Mouse (Mus musculus) hindbrain, postnatal 0 days (tissue): ENCODE results near the gene Atp5d. TPM values are rescaled to one million over a fixed set of nuclear protein-coding genes. Genes with fewer than 3 reads are reported as not detected.

Source experiments
- ATAC-seq: fragments of 200-750 bp; cut with Nextera tagmentation; 2 replicates; pipeline ENCODE4 v1.8.0; 2017; ENCODE audit warnings: mild to moderate bottlenecking, moderate TSS enrichment, moderate library complexity
- DNase-seq: peaks from one replicate; pipeline ENCODE4 v3.0.0-alpha.2; 2015; ENCODE audit warnings: low spot score
- H3K27ac ChIP-seq: fragments of 300-500 bp; sonication (generic); 2 replicates; pipeline ENCODE4 v1.5.1; 2014; ENCODE audit warnings: mild to moderate bottlenecking
- H3K27me3 ChIP-seq: fragments of 300-500 bp; sonication (generic); 2 replicates; pipeline ENCODE4 v1.6.1; 2014; ENCODE audit warnings: low read length, mixed read lengths; ENCODE audit not compliant: insufficient read depth
- H3K36me3 ChIP-seq: fragments of 300-500 bp; sonication (generic); 2 replicates; pipeline ENCODE4 v1.6.1; 2014; ENCODE audit warnings: low read length, mixed read lengths; ENCODE audit not compliant: insufficient read depth
- H3K4me1 ChIP-seq: fragments of 300-500 bp; sonication (generic); 2 replicates; pipeline ENCODE4 v1.6.1; 2014; ENCODE audit warnings: antibody characterized with exemption, low read length, mixed read lengths; ENCODE audit not compliant: insufficient read depth
- H3K4me2 ChIP-seq: fragments of 300-500 bp; sonication (generic); 2 replicates; pipeline ENCODE4 v1.6.1; 2014; ENCODE audit warnings: low read depth, mild to moderate bottlenecking, low read length, moderate library complexity, mixed read lengths
- H3K4me3 ChIP-seq: fragments of 300-500 bp; sonication (generic); 2 replicates; pipeline ENCODE4 v1.5.1; 2014; ENCODE audit warnings: low read length
- H3K9ac ChIP-seq: fragments of 300-500 bp; sonication (generic); replicated peaks from 2 replicates; pipeline ENCODE4 v1.6.1; 2014; ENCODE audit warnings: mild to moderate bottlenecking, low read length, moderate library complexity, mixed read lengths
- H3K9me3 ChIP-seq: fragments of 300-500 bp; sonication (generic); 2 replicates; pipeline ENCODE4 v1.6.1; 2016; ENCODE audit warnings: low read length, mixed read lengths
- CTCF ChIP-seq: IDR thresholded peaks from 2 replicates; pipeline ENCODE4 v1.5.1; 2016; ENCODE audit warnings: antibody characterized with exemption, control low read depth, low read depth
- WGBS: fragments of 180-500 bp; shearing (Covaris S2); extraction: QIAGEN DNeasy Blood & Tissue Kit; methylation state at CpG from one replicate; pipeline ENCODE4 v1.1.7; 2014; 5-methylcytosine and 5-hydroxymethylcytosine counted together
- polyA plus RNA-seq: library from polyadenylated mRNA; unstranded; fragments of >200 nt; fragmentation: Nextera tagmentation; extraction: Ambion mirVana; gene quantifications from 2 replicates; pipeline ENCODE4 v1.2.1, GENCODE M21; 2015
- total RNA-seq: library from RNA; depleted of rRNA; stranded (reverse); fragments of >200 nt; gene quantifications from 2 replicates; pipeline ENCODE4 v1.2.3, GENCODE M21; 2014

The Atp5d gene
- total and polyA plus RNA-seq, 2 experiments from 2014 or later = 303 to 736 TPM

- peak overlapping the region; percentile 97 for H3K4me3 ChIP-seq
- DNase-seq = peak; percentile 72
- peaks cover 34% of the 10 kb centered on the region for H3K36me3 ChIP-seq
- H3K9ac ChIP-seq = peak overlapping the region; percentile 99
- no peaks in the 10 kb centered on the region for H3K27me3 ChIP-seq
- peaks cover 19% of the 10 kb centered on the region; the same call in 1 of the 2 replicates for H3K4me1 ChIP-seq
- H3K27ac ChIP-seq = peak overlapping the region; percentile 96
- H3K9me3 ChIP-seq = no peaks in the 10 kb centered on the region
- ATAC-seq = no peak
- TF ChIP-seq CTCF = no peak
- WGBS = under 1% methylated on average over 25 of the region's 26 CpGs
- H3K4me2 ChIP-seq = peak overlapping the region; percentile 89
Observed at GRCm38 (mm10) chr10:80151211-80152034, 13.0 kb downstream of the Atp5d start.

GRCm38 (mm10) chr10:80152071-80152872, 13.8 kb downstream of the Atp5d start:
- no peaks in the 10 kb centered on the region for H3K9me3 ChIP-seq
- H3K9ac ChIP-seq = peak overlapping the region; percentile 99
- TF ChIP-seq CTCF = no peak
- no peak for ATAC-seq
- H3K4me1 ChIP-seq = peaks cover 19% of the 10 kb centered on the region; the same call in 1 of the 2 replicates
- peak overlapping the region; percentile 97 for H3K4me3 ChIP-seq
- no peaks in the 10 kb centered on the region for H3K27me3 ChIP-seq
- peak; percentile 62 for DNase-seq
- 2% methylated on average over 15 of the region's 15 CpGs for WGBS
- H3K4me2 ChIP-seq = peak overlapping the region; percentile 89
- H3K36me3 ChIP-seq = peaks cover 40% of the 10 kb centered on the region
- H3K27ac ChIP-seq = peak overlapping the region; percentile 96

GRCm38 (mm10) chr10:80152873-80153260, 14.4 kb downstream of the Atp5d start:
- H3K36me3 ChIP-seq = peaks cover 40% of the 10 kb centered on the region
- peaks cover 19% of the 10 kb centered on the region; the same call in 1 of the 2 replicates for H3K4me1 ChIP-seq
- H3K27me3 ChIP-seq = no peaks in the 10 kb centered on the region
- ATAC-seq (no peak), DNase-seq (no peak)
- H3K4me3 ChIP-seq = peak overlapping the region; percentile 97
- H3K9ac ChIP-seq = peak overlapping the region; percentile 99
- H3K9me3 ChIP-seq = no peaks in the 10 kb centered on the region
- no peak for TF ChIP-seq CTCF
- WGBS = 40% methylated on average over 3 of the region's 3 CpGs
- H3K4me2 ChIP-seq = peak overlapping the region; percentile 89
- peak overlapping the region; percentile 96 for H3K27ac ChIP-seq

- Histone ChIP-seq H3K27ac (peak overlapping the region; percentile 96; the same call in 1 of the 2 replicates), H3K27me3 (no peaks in the 10 kb centered on the region), H3K4me1 (peaks cover 19% of the 10 kb centered on the region; the same call in 1 of the 2 replicates), H3K9me3 (no peaks in the 10 kb centered on the region), H3K4me3 (no peak overlapping the region), H3K9ac (peak overlapping the region; percentile 99; the same call in 1 of the 2 replicates), H3K4me2 (peak overlapping the region; percentile 89), H3K36me3 (peaks cover 40% of the 10 kb centered on the region)
- 80% methylated on average over 19 of the region's 19 CpGs for whole genome bisulfite sequencing
- ATAC-seq = no peak
- no peak for TF ChIP-seq CTCF
- DNase-seq = no peak
Observed at GRCm38 (mm10) chr10:80153713-80154112, 15.3 kb downstream of the Atp5d start.

DNA sequence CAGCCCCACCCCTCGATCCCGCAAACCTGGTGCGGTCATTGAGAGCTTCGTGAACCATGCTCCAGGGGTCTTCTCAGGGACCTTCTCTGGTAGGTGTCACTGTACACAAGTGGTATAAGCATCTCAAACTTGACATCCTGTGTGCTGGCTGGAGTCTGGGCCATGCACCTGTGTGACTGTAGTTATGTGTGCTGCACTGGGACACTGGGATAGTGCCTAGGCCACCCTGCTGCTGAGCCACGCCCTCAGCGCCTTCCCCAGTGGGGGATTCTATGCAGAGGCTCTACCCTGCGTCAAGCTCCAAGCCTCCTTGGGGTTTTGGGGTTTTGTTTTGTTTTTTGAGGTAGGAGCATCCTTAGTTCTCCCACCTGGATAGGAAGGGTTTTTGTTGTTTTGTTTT, 16.0 kb downstream of the Atp5d start:
- Histone ChIP-seq H3K4me2 (no peak overlapping the region), H3K9ac (no peak overlapping the region), H3K27me3 (no peaks in the 10 kb centered on the region), H3K36me3 (peaks cover 40% of the 10 kb centered on the region), H3K4me1 (peaks cover 19% of the 10 kb centered on the region; the same call in 1 of the 2 replicates), H3K9me3 (no peaks in the 10 kb centered on the region), H3K4me3 (no peak overlapping the region), H3K27ac (peak overlapping the region; percentile 96; the same call in 1 of the 2 replicates)
- TF ChIP-seq CTCF = no peak
- DNase-seq (no peak), ATAC-seq (no peak)
- 75% methylated on average over 7 of the region's 7 CpGs for WGBS

GRCm38 (mm10) chr10:80155277-80155676, 16.8 kb downstream of the Atp5d start:
- Histone ChIP-seq H3K27ac (peak overlapping the region; percentile 96), H3K9me3 (no peaks in the 10 kb centered on the region), H3K4me3 (no peak overlapping the region), H3K4me1 (peaks cover 22% of the 10 kb centered on the region), H3K36me3 (peaks cover 40% of the 10 kb centered on the region), H3K27me3 (no peaks in the 10 kb centered on the region), H3K9ac (no peak overlapping the region), H3K4me2 (no peak overlapping the region)
- ATAC-seq = no peak
- no peak for DNase-seq
- 13% methylated on average over 1 of the region's 1 CpGs for WGBS
- no peak for TF ChIP-seq CTCF
